Mouse (Mus musculus) C2C12 (cell line): Measurements from ENCODE around the gene Pax7. TPM values are rescaled to one million over a fixed set of nuclear protein-coding genes. Genes with fewer than 3 reads are reported as not detected.
A peak's percentile ranks its signal among the peaks of the same experiment; 100 is the strongest.

Experiments used
- H3K27me3 ChIP-seq: one replicate; pipeline ENCODE4 v1.6.1; 2011; ENCODE audit not compliant: control insufficient read depth, insufficient read depth, insufficient read length
- H3K36me3 ChIP-seq: one replicate; pipeline ENCODE4 v1.6.1; 2011; ENCODE audit not compliant: control insufficient read depth, insufficient read depth
- H3K4me3 ChIP-seq: one replicate; pipeline ENCODE4 v1.5.1; 2011; ENCODE audit warnings: mild to moderate bottlenecking, control low read depth; ENCODE audit not compliant: poor library complexity, insufficient read depth, severe bottlenecking
- H3K79me2 ChIP-seq: one replicate; pipeline ENCODE4 v1.6.1; 2011; ENCODE audit not compliant: control insufficient read depth, insufficient read depth
- H3K79me3 ChIP-seq: one replicate; pipeline ENCODE4 v1.6.1; 2011; ENCODE audit warnings: low read depth, control low read depth
- H3ac ChIP-seq: one replicate; pipeline ENCODE3; 2011; ENCODE audit warnings: low read depth; ENCODE audit not compliant: control insufficient read depth, insufficient read length
- CEBPB ChIP-seq: IDR thresholded peaks from one replicate; pipeline ENCODE4 v1.6.1; 2011; ENCODE audit warnings: low read depth, mild to moderate bottlenecking, control low read depth, moderate library complexity
- CTCF ChIP-seq: IDR thresholded peaks from one replicate; pipeline ENCODE4 v1.5.1; 2011; ENCODE audit not compliant: control insufficient read depth, insufficient read depth, insufficient read length
- FOSL1 ChIP-seq: IDR thresholded peaks from one replicate; pipeline ENCODE4 v1.8.0; 2011; ENCODE audit warnings: mild to moderate bottlenecking, low read length; ENCODE audit not compliant: poor library complexity, insufficient read depth, severe bottlenecking
- MAX ChIP-seq: IDR thresholded peaks from one replicate; pipeline ENCODE4 v1.6.1; 2011; ENCODE audit warnings: mild to moderate bottlenecking, control low read depth
- MYOD1 ChIP-seq: IDR thresholded peaks from one replicate; pipeline ENCODE4 v1.6.1; 2011; ENCODE audit warnings: low read depth; ENCODE audit not compliant: control insufficient read depth, insufficient read length
- MYOG ChIP-seq: IDR thresholded peaks from one replicate; pipeline ENCODE4 v1.6.1; 2011; ENCODE audit not compliant: control insufficient read depth, insufficient read length; ENCODE audit errors: extremely low read depth
- USF1 ChIP-seq: IDR thresholded peaks from one replicate; pipeline ENCODE4 v1.6.1; 2011; ENCODE audit warnings: low read depth, mild to moderate bottlenecking, control low read depth, moderate library complexity
- polyA plus RNA-seq: library from polyadenylated mRNA; unstranded; fragments of >200 nt; fragmentation: generic; extraction: Trizol; gene quantifications from one replicate; pipeline ENCODE4 v1.2.1, GENCODE M21; 2012; ENCODE audit warnings: missing spikeins

Gene Pax7
- polyA plus RNA-seq, 1 experiment: 1.1 TPM

- H3K36me3 ChIP-seq: no peaks in the 10 kb centered on the region
- TF ChIP-seq FOSL1 (no peak), MYOD1 (no peak), CTCF (no peak)
- no peaks in the 10 kb centered on the region for H3K79me3 ChIP-seq
- H3K79me2 ChIP-seq: no peaks in the 10 kb centered on the region
- no peak overlapping the region for H3ac ChIP-seq
- H3K4me3 ChIP-seq: no peak overlapping the region
- no peaks in the 10 kb centered on the region for H3K27me3 ChIP-seq
Observed at GRCm38 (mm10) chr4:139850547-139851170, 17.3 kb upstream of the Pax7 start.

GRCm38 (mm10) chr4:139843456-139843855, 10.1 kb upstream of the Pax7 start:
- Histone ChIP-seq H3K27me3 (no peaks in the 10 kb centered on the region), H3K4me3 (no peak overlapping the region)

GRCm38 (mm10) chr4:139842919-139843318, 9.6 kb upstream of the Pax7 start:
- no peak overlapping the region for H3ac ChIP-seq
- H3K36me3 ChIP-seq: no peaks in the 10 kb centered on the region
- H3K4me3 ChIP-seq: no peak overlapping the region
- H3K79me3 ChIP-seq: no peaks in the 10 kb centered on the region
- no peaks in the 10 kb centered on the region for H3K27me3 ChIP-seq
- H3K79me2 ChIP-seq: no peaks in the 10 kb centered on the region
- TF ChIP-seq CTCF (no peak), MYOD1 (no peak), MAX (no peak), FOSL1 (no peak), CEBPB (no peak), USF1 (no peak), MYOG (no peak)

More at GRCm38 (mm10) chr4:139843456-139843855, 10.1 kb upstream of the Pax7 start:
- no peaks in the 10 kb centered on the region for H3K79me3 ChIP-seq
- H3K36me3 ChIP-seq: no peaks in the 10 kb centered on the region
- no peak overlapping the region for H3ac ChIP-seq
- TF ChIP-seq MYOD1 (no peak), MYOG (no peak), USF1 (no peak), CTCF (no peak), FOSL1 (no peak), MAX (no peak), CEBPB (no peak)
- H3K79me2 ChIP-seq: no peaks in the 10 kb centered on the region

- Histone ChIP-seq H3K27me3 (no peaks in the 10 kb centered on the region), H3K79me3 (no peaks in the 10 kb centered on the region), H3K4me3 (no peak overlapping the region), H3K79me2 (no peaks in the 10 kb centered on the region), H3K36me3 (no peaks in the 10 kb centered on the region), H3ac (no peak overlapping the region)
- TF ChIP-seq USF1 (no peak), MYOD1 (peak; percentile 91)
Observed at GRCm38 (mm10) chr4:139840939-139841500, 7.7 kb upstream of the Pax7 start.

GRCm38 (mm10) chr4:139840442-139840841, 7.1 kb upstream of the Pax7 start:
- Histone ChIP-seq H3ac (no peak overlapping the region), H3K79me2 (no peaks in the 10 kb centered on the region), H3K27me3 (no peaks in the 10 kb centered on the region), H3K4me3 (no peak overlapping the region), H3K36me3 (no peaks in the 10 kb centered on the region), H3K79me3 (no peaks in the 10 kb centered on the region)
- no peak for TF ChIP-seq MYOG
- TF ChIP-seq USF1: no peak
- no peak for TF ChIP-seq CTCF
- no peak for TF ChIP-seq MYOD1
- no peak for TF ChIP-seq CEBPB
- TF ChIP-seq MAX: no peak
- no peak for TF ChIP-seq FOSL1

- no peak overlapping the region for H3K4me3 ChIP-seq
- no peak for TF ChIP-seq FOSL1
- TF ChIP-seq CTCF: no peak
- TF ChIP-seq MYOD1: no peak
- TF ChIP-seq MAX: no peak
- TF ChIP-seq CEBPB: no peak
- TF ChIP-seq USF1: no peak
- TF ChIP-seq MYOG: no peak
- no peaks in the 10 kb centered on the region for H3K79me3 ChIP-seq
- H3K79me2 ChIP-seq: no peaks in the 10 kb centered on the region
- H3ac ChIP-seq: no peak overlapping the region
- peaks cover 24% of the 10 kb centered on the region for H3K27me3 ChIP-seq
- H3K36me3 ChIP-seq: no peaks in the 10 kb centered on the region
Observed at GRCm38 (mm10) chr4:139836681-139837080, 3.4 kb upstream of the Pax7 start.
